Mouse (Mus musculus) spleen, adult 2 months (tissue): ENCODE results near the gene Hsd11b2. TPM values are rescaled to one million over a fixed set of nuclear protein-coding genes. Genes with fewer than 3 reads are reported as not detected.

Experiments used
- DNase-seq, 2 experiments: peaks; one replicate each; pipeline versions ENCODE4 v3.0.0 to v3.0.0-alpha.2; 2012 to 2021; ENCODE audit warnings: low spot score in 2 of 2, low read depth in 1 of 2
- H3K27ac ChIP-seq: fragments of 200-500 bp; 2 replicates; pipeline ENCODE4 v1.5.1; 2012; ENCODE audit warnings: low read length, inconsistent platforms; ENCODE audit not compliant: insufficient read depth
- H3K27me3 ChIP-seq: fragments of 200-500 bp; 2 replicates; pipeline ENCODE4 v1.6.1; 2012; ENCODE audit warnings: mild to moderate bottlenecking, moderate library complexity, low read length, inconsistent platforms; ENCODE audit not compliant: control insufficient read depth, insufficient read depth
- H3K36me3 ChIP-seq: fragments of 200-500 bp; 2 replicates; pipeline ENCODE4 v1.6.1; 2012; ENCODE audit warnings: mild to moderate bottlenecking, low read length, inconsistent platforms; ENCODE audit not compliant: control insufficient read depth, insufficient read depth
- H3K4me1 ChIP-seq: fragments of 200-500 bp; 2 replicates; pipeline ENCODE4 v1.6.1; 2011; ENCODE audit warnings: inconsistent platforms; ENCODE audit not compliant: control insufficient read depth, insufficient read depth, insufficient read length
- H3K4me3 ChIP-seq: fragments of 200-500 bp; 2 replicates; pipeline ENCODE4 v1.5.1; 2011; ENCODE audit warnings: mild to moderate bottlenecking, inconsistent platforms; ENCODE audit not compliant: insufficient read depth, insufficient read length; ENCODE audit errors: extremely low read depth
- CTCF ChIP-seq: fragments of 200-500 bp; IDR thresholded peaks from 2 replicates; pipeline ENCODE4 v1.5.1; 2011; ENCODE audit warnings: mild to moderate bottlenecking, inconsistent platforms; ENCODE audit not compliant: insufficient read depth, insufficient read length, insufficient replicate concordance; ENCODE audit errors: extremely low read depth
- POLR2A ChIP-seq: fragments of 200-500 bp; IDR thresholded peaks from 2 replicates; pipeline ENCODE4 v1.6.1; 2011; ENCODE audit warnings: low read depth, low read length, inconsistent platforms
- WGBS: fragments of 180-500 bp; shearing (Covaris S2); methylation state at CpG from one replicate; pipeline ENCODE4 v1.1.7; 2018; 5-methylcytosine and 5-hydroxymethylcytosine counted together
- polyA plus RNA-seq: library from polyadenylated mRNA; depleted of rRNA; stranded (reverse); fragments of >200 nt; gene quantifications from 2 replicates; pipeline ENCODE4 v1.2.3, GENCODE M21; 2012

The Hsd11b2 gene
- polyA plus RNA-seq, 1 experiment: 0.44 TPM

DNA sequence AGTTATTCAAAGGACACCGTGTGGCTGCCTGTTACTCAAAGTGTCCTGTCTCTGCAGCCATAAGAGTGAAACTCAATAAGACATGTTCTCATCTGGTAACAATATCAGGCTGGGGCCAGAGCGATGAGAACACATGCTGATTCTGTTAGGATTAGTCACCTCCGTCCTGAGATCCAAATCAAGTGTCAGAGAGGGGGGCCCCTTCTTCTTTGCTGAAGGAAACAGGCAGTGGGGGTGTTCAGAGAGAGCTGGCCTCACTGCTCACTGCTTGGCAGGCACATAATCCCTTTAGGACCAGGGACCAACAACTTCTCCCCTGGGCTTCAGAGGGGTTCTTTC lies 34.6 kb upstream of the Hsd11b2 start:
- Histone ChIP-seq H3K27me3 (no peaks in the 10 kb centered on the region), H3K36me3 (no peaks in the 10 kb centered on the region), H3K4me1 (no peaks in the 10 kb centered on the region), H3K4me3 (no peak overlapping the region), H3K27ac (no peak overlapping the region)
- TF ChIP-seq POLR2A (no peak), CTCF (no peak)
- no peak for DNase-seq
- 89% methylated on average over 3 of the region's 3 CpGs for WGBS

- Histone ChIP-seq H3K36me3 (no peaks in the 10 kb centered on the region), H3K27me3 (no peaks in the 10 kb centered on the region), H3K4me3 (no peak overlapping the region), H3K27ac (no peak overlapping the region), H3K4me1 (no peaks in the 10 kb centered on the region)
- WGBS: 76% methylated on average over 2 of the region's 2 CpGs
- DNase-seq: peak in 1 of 2 experiments; percentile 18
- TF ChIP-seq CTCF (peak; percentile 40; the same call in 1 of the 2 replicates), POLR2A (no peak)
These were observed 34.2 kb upstream of the Hsd11b2 start for GRCm38 (mm10) chr8:105484392-105484791.

GRCm38 (mm10) chr8:105488082-105488481 lies 30.5 kb upstream of the Hsd11b2 start:
- Histone ChIP-seq H3K4me1 (no peaks in the 10 kb centered on the region), H3K36me3 (no peaks in the 10 kb centered on the region), H3K4me3 (no peak overlapping the region), H3K27me3 (no peaks in the 10 kb centered on the region), H3K27ac (no peak overlapping the region)
- 87% methylated on average over 3 of the region's 3 CpGs for WGBS
- no peak for TF ChIP-seq CTCF
- no peak for TF ChIP-seq POLR2A
- no peak for DNase-seq

DNA sequence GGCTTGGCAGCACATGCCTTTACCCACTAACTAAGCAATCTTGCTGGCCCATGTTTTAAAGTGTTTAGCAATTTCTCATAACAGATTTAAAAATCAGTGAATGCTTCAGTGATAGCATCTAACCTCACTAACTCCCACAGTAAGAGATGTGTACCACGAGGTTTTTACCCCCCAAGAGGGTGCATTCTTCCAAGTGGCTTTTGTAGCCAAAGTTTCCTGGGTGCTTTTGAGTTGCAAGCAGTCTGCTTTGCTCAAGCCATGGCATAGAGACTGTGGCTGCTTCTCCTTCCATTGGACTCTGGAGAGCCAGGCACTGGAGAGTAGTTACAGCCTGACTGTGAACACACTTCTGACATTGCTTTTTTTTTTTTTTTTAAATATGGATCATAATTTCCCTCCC lies 29.3 kb upstream of the Hsd11b2 start:
- Histone ChIP-seq H3K4me1 (no peaks in the 10 kb centered on the region), H3K27ac (no peak overlapping the region), H3K4me3 (no peak overlapping the region), H3K27me3 (no peaks in the 10 kb centered on the region), H3K36me3 (no peaks in the 10 kb centered on the region)
- no peak for DNase-seq
- no peak for TF ChIP-seq CTCF
- TF ChIP-seq POLR2A: no peak
- 36% methylated on average over 1 of the region's 1 CpGs for WGBS

- no peaks in the 10 kb centered on the region for H3K27me3 ChIP-seq
- H3K4me1 ChIP-seq: peaks cover 7% of the 10 kb centered on the region
- H3K36me3 ChIP-seq: no peaks in the 10 kb centered on the region
- 91% methylated on average over 3 of the region's 3 CpGs for WGBS
- DNase-seq: no peak
- H3K4me3 ChIP-seq: no peak overlapping the region
- no peak overlapping the region for H3K27ac ChIP-seq
- TF ChIP-seq POLR2A (no peak), CTCF (no peak)
These were observed 25.1 kb upstream of the Hsd11b2 start for GRCm38 (mm10) chr8:105493495-105493894.

DNA sequence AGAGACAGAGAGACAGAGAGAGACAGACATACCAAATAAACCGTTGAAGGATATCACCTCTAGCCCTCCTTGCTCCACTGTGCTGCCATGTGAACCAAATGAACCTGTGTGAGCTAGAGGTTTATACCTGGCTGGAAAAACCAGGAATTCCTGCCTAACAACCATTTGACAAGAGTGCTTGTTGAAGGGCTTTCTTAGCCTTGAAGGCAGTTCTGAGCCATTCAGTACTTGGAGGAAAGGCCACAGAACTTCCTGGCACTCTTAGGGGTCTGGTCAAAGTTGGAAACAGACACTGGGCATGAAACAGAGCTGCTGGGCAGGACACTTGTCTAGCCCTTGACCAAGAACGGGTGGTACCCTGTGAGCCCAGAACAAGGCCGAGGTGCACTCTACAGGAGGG lies 24.0 kb upstream of the Hsd11b2 start:
- H3K27ac ChIP-seq: no peak overlapping the region
- no peaks in the 10 kb centered on the region for H3K36me3 ChIP-seq
- no peak for DNase-seq
- TF ChIP-seq CTCF: no peak
- no peak for TF ChIP-seq POLR2A
- no peak overlapping the region for H3K4me3 ChIP-seq
- H3K4me1 ChIP-seq: peaks cover 7% of the 10 kb centered on the region
- WGBS: 86% methylated on average over 3 of the region's 3 CpGs
- H3K27me3 ChIP-seq: no peaks in the 10 kb centered on the region

DNA sequence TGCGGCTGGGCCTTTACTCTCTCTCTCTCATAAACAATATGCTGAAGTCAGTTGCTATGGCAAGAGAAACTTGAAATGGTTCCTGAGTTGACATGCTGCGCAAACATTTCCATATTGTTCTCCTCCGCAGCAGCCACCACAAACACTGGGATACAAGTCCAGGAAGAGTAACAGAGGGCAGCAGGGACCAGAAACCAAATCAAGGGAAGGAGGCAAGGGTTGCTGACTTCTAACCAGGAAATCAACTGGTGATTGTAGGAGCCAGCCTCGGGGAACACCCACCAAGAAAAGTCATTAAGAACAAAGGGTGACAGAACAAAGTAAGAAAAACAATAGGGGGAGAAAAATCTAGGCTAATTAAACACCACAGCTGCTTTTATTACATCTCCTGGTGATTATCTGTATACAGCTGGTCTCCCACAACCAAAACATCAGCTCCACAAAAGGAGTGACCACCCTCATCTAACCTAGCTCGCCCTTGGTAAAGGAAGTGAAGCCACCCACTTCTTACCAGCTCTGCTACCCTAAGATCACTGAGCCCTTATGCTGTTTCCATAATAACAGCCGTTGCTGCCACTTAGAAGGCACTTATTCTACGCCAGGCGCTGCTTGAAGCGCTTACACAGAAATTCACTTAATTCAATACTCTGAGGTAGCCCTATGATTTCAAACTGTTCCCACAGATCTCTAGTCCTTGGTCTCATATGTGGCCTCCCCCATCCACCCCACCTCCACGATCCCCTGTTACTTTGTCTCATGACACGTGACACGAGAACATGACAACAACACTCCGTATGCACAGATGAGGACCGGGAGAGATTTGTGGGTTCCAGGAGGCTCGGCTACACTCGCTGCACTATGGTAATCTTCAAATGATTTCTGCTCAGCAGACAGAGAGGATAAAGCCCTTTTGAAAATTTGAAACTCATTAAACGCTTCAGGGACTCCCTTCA lies 22.9 kb upstream of the Hsd11b2 start:
- no peak for DNase-seq
- H3K27me3 ChIP-seq: no peaks in the 10 kb centered on the region
- WGBS: 75% methylated on average over 17 of the region's 17 CpGs
- TF ChIP-seq CTCF (no peak), POLR2A (no peak)
- H3K4me3 ChIP-seq: no peak overlapping the region
- no peaks in the 10 kb centered on the region for H3K36me3 ChIP-seq
- H3K27ac ChIP-seq: no peak overlapping the region
- peaks cover 7% of the 10 kb centered on the region for H3K4me1 ChIP-seq
